Mouse (Mus musculus): ENCODE results near the gene Fance. TPM values are rescaled to one million over a fixed set of nuclear protein-coding genes. Genes with fewer than 3 reads are reported as not detected.
"Not testable (repeated sequence)": the region's sequence is repeated elsewhere in the genome, so short reads cannot be mapped to it uniquely, and the experiment has no call there.

The Fance gene
- polyA plus RNA-seq, 1 experiment from 2014 or later, result 21.7 TPM

GRCm38 (mm10) chr17:28315611-28316160, 2.4 kb downstream of the Fance start:
- H3K4me2 ChIP-seq (ENCODE audit: low read length), result no peak overlapping the region
- H3K9ac ChIP-seq (ENCODE audit: low read length), result no peak overlapping the region
- H3K4me1 ChIP-seq (ENCODE audit: control insufficient read depth, insufficient read depth, low read length), result 0 out of 2 replicates have a peak, but pooled peaks cover 8% of the 10 kb centered on the region
- H3K27me3 ChIP-seq (replicated peaks; ENCODE audit: control insufficient read depth, insufficient read depth, low read length), result no peaks in the 10 kb centered on the region
- ATAC-seq (no peak), DNase-seq (ENCODE audit: low spot score) (no peak)
- H3K9me3 ChIP-seq (replicated peaks; ENCODE audit: control insufficient read depth, low read length), result no peaks in the 10 kb centered on the region
- 82% methylated on average over 20 of the region's 20 CpGs for WGBS
- H3K36me3 ChIP-seq (ENCODE audit: control insufficient read depth, insufficient read depth, low read length), result peaks cover 32% of the 10 kb centered on the region
- no peak overlapping the region for H3K4me3 ChIP-seq (ENCODE audit: low read depth, low read length)
- no peak overlapping the region for H3K27ac ChIP-seq (ENCODE audit: low read depth, low read length)

- DNase-seq (ENCODE audit: low spot score), result no peak
- no peak for ATAC-seq
- Histone ChIP-seq H3K27ac (ENCODE audit: low read depth, low read length) (no peak overlapping the region), H3K9ac (ENCODE audit: low read length) (no peak overlapping the region), H3K27me3 (replicated peaks; ENCODE audit: control insufficient read depth, insufficient read depth, low read length) (no peaks in the 10 kb centered on the region), H3K4me3 (ENCODE audit: low read depth, low read length) (no peak overlapping the region), H3K9me3 (replicated peaks; ENCODE audit: control insufficient read depth, low read length) (no peaks in the 10 kb centered on the region), H3K4me2 (ENCODE audit: low read length) (no peak overlapping the region), H3K36me3 (ENCODE audit: control insufficient read depth, insufficient read depth, low read length) (peaks cover 35% of the 10 kb centered on the region), H3K4me1 (ENCODE audit: control insufficient read depth, insufficient read depth, low read length) (0 out of 2 replicates have a peak, but pooled peaks cover 8% of the 10 kb centered on the region)
- WGBS, result 89% methylated on average over 9 of the region's 9 CpGs
These were observed 3.2 kb downstream of the Fance start for GRCm38 (mm10) chr17:28316476-28316875.

GRCm38 (mm10) chr17:28317091-28317490, 3.8 kb downstream of the Fance start:
- H3K27me3 ChIP-seq (replicated peaks; ENCODE audit: control insufficient read depth, insufficient read depth, low read length), result no peaks in the 10 kb centered on the region
- no peak overlapping the region for H3K4me3 ChIP-seq (ENCODE audit: low read depth, low read length)
- no peak overlapping the region for H3K4me2 ChIP-seq (ENCODE audit: low read length)
- DNase-seq (ENCODE audit: low spot score) (no peak), ATAC-seq (no peak)
- no peak overlapping the region for H3K27ac ChIP-seq (ENCODE audit: low read depth, low read length)
- peaks cover 35% of the 10 kb centered on the region for H3K36me3 ChIP-seq (ENCODE audit: control insufficient read depth, insufficient read depth, low read length)
- H3K9me3 ChIP-seq (replicated peaks; ENCODE audit: control insufficient read depth, low read length), result no peaks in the 10 kb centered on the region
- no peak overlapping the region for H3K9ac ChIP-seq (ENCODE audit: low read length)
- 0 out of 2 replicates have a peak, but pooled peaks cover 8% of the 10 kb centered on the region for H3K4me1 ChIP-seq (ENCODE audit: control insufficient read depth, insufficient read depth, low read length)
- 57% methylated on average over 8 of the region's 8 CpGs for WGBS

- Histone ChIP-seq H3K4me2 (ENCODE audit: low read length) (no peak overlapping the region), H3K9me3 (replicated peaks; ENCODE audit: control insufficient read depth, low read length) (no peaks in the 10 kb centered on the region), H3K36me3 (ENCODE audit: control insufficient read depth, insufficient read depth, low read length) (peaks cover 35% of the 10 kb centered on the region), H3K27me3 (replicated peaks; ENCODE audit: control insufficient read depth, insufficient read depth, low read length) (no peaks in the 10 kb centered on the region), H3K27ac (ENCODE audit: low read depth, low read length) (no peak overlapping the region), H3K4me3 (ENCODE audit: low read depth, low read length) (no peak overlapping the region), H3K4me1 (ENCODE audit: control insufficient read depth, insufficient read depth, low read length) (0 out of 2 replicates have a peak, but pooled peaks cover 8% of the 10 kb centered on the region), H3K9ac (ENCODE audit: low read length) (no peak overlapping the region)
- WGBS, result 87% methylated on average over 9 of the region's 9 CpGs
- no peak for ATAC-seq
- no peak for DNase-seq (ENCODE audit: low spot score)
These were observed 4.4 kb downstream of the Fance start for GRCm38 (mm10) chr17:28317725-28318124.

- DNase-seq (ENCODE audit: low spot score) (no peak), ATAC-seq (no peak)
- no peaks in the 10 kb centered on the region for H3K4me1 ChIP-seq (ENCODE audit: control insufficient read depth, insufficient read depth, low read length)
- H3K9ac ChIP-seq (ENCODE audit: low read length), result no peak overlapping the region
- no peak overlapping the region for H3K4me3 ChIP-seq (ENCODE audit: low read depth, low read length)
- H3K27me3 ChIP-seq (replicated peaks; ENCODE audit: control insufficient read depth, insufficient read depth, low read length), result no peaks in the 10 kb centered on the region
- WGBS, result 95% methylated on average over 4 of the region's 4 CpGs
- H3K4me2 ChIP-seq (ENCODE audit: low read length), result no peak overlapping the region
- no peaks in the 10 kb centered on the region for H3K9me3 ChIP-seq (replicated peaks; ENCODE audit: control insufficient read depth, low read length)
- H3K36me3 ChIP-seq (ENCODE audit: control insufficient read depth, insufficient read depth, low read length), result peaks cover 27% of the 10 kb centered on the region
- no peak overlapping the region for H3K27ac ChIP-seq (ENCODE audit: low read depth, low read length)
These were observed 8.4 kb downstream of the Fance start for GRCm38 (mm10) chr17:28321700-28322099.

GRCm38 (mm10) chr17:28323786-28324185, 10.5 kb downstream of the Fance start:
- H3K4me3 ChIP-seq (ENCODE audit: low read depth, low read length), result no peak overlapping the region
- ATAC-seq, result no peak
- peaks cover 5% of the 10 kb centered on the region for H3K4me1 ChIP-seq (ENCODE audit: control insufficient read depth, insufficient read depth, low read length)
- no peak overlapping the region for H3K27ac ChIP-seq (ENCODE audit: low read depth, low read length)
- no peaks in the 10 kb centered on the region for H3K27me3 ChIP-seq (replicated peaks; ENCODE audit: control insufficient read depth, insufficient read depth, low read length)
- H3K9me3 ChIP-seq (replicated peaks; ENCODE audit: control insufficient read depth, low read length), result no peaks in the 10 kb centered on the region
- peaks cover 12% of the 10 kb centered on the region for H3K36me3 ChIP-seq (ENCODE audit: control insufficient read depth, insufficient read depth, low read length)
- no peak overlapping the region for H3K9ac ChIP-seq (ENCODE audit: low read length)
- 94% methylated on average over 8 of the region's 8 CpGs for WGBS
- no peak overlapping the region for H3K4me2 ChIP-seq (ENCODE audit: low read length)
- no peak for DNase-seq (ENCODE audit: low spot score)

- H3K36me3 ChIP-seq (ENCODE audit: control insufficient read depth, insufficient read depth, low read length); H3K9me3 ChIP-seq (replicated peaks; ENCODE audit: control insufficient read depth, low read length); H3K4me2 ChIP-seq (ENCODE audit: low read length); H3K27ac ChIP-seq (ENCODE audit: low read depth, low read length); H3K4me1 ChIP-seq (ENCODE audit: control insufficient read depth, insufficient read depth, low read length); H3K27me3 ChIP-seq (replicated peaks; ENCODE audit: control insufficient read depth, insufficient read depth, low read length); ATAC-seq; H3K9ac ChIP-seq (ENCODE audit: low read length); DNase-seq (ENCODE audit: low spot score); H3K4me3 ChIP-seq (ENCODE audit: low read depth, low read length): not testable (repeated sequence)
- WGBS, result 94% methylated on average over 7 of the region's 7 CpGs
These were observed 11.1 kb downstream of the Fance start for GRCm38 (mm10) chr17:28324416-28324815.

GRCm38 (mm10) chr17:28325751-28326150, 12.4 kb downstream of the Fance start:
- ATAC-seq, result no peak
- Histone ChIP-seq H3K4me3 (ENCODE audit: low read depth, low read length) (no peak overlapping the region), H3K4me2 (ENCODE audit: low read length) (no peak overlapping the region), H3K9ac (ENCODE audit: low read length) (no peak overlapping the region), H3K36me3 (ENCODE audit: control insufficient read depth, insufficient read depth, low read length) (peaks cover 17% of the 10 kb centered on the region), H3K27ac (ENCODE audit: low read depth, low read length) (no peak overlapping the region), H3K9me3 (replicated peaks; ENCODE audit: control insufficient read depth, low read length) (no peaks in the 10 kb centered on the region), H3K27me3 (replicated peaks; ENCODE audit: control insufficient read depth, insufficient read depth, low read length) (no peaks in the 10 kb centered on the region), H3K4me1 (ENCODE audit: control insufficient read depth, insufficient read depth, low read length) (peaks cover 14% of the 10 kb centered on the region)
- DNase-seq (ENCODE audit: low spot score), result no peak
- WGBS, result 95% methylated on average over 8 of the region's 8 CpGs

GRCm38 (mm10) chr17:28326951-28327350, 13.6 kb downstream of the Fance start:
- 90% methylated on average over 3 of the region's 3 CpGs for WGBS
- H3K4me2 ChIP-seq (ENCODE audit: low read length), result no peak overlapping the region
- H3K36me3 ChIP-seq (ENCODE audit: control insufficient read depth, insufficient read depth, low read length), result peaks cover 25% of the 10 kb centered on the region
- ATAC-seq (no peak), DNase-seq (ENCODE audit: low spot score) (no peak)
- H3K4me1 ChIP-seq (ENCODE audit: control insufficient read depth, insufficient read depth, low read length), result peaks cover 14% of the 10 kb centered on the region
- H3K9ac ChIP-seq (ENCODE audit: low read length), result no peak overlapping the region
- no peak overlapping the region for H3K27ac ChIP-seq (ENCODE audit: low read depth, low read length)
- no peak overlapping the region for H3K4me3 ChIP-seq (ENCODE audit: low read depth, low read length)
- no peaks in the 10 kb centered on the region for H3K27me3 ChIP-seq (replicated peaks; ENCODE audit: control insufficient read depth, insufficient read depth, low read length)
- no peaks in the 10 kb centered on the region for H3K9me3 ChIP-seq (replicated peaks; ENCODE audit: control insufficient read depth, low read length)
